Mouse (Mus musculus): Measurements from ENCODE around the gene 4931417E11Rik. TPM values are rescaled to one million over a fixed set of nuclear protein-coding genes. Genes with fewer than 3 reads are reported as not detected.

Gene 4931417E11Rik
- polyA plus RNA-seq, 1 experiment, result not detected

DNA sequence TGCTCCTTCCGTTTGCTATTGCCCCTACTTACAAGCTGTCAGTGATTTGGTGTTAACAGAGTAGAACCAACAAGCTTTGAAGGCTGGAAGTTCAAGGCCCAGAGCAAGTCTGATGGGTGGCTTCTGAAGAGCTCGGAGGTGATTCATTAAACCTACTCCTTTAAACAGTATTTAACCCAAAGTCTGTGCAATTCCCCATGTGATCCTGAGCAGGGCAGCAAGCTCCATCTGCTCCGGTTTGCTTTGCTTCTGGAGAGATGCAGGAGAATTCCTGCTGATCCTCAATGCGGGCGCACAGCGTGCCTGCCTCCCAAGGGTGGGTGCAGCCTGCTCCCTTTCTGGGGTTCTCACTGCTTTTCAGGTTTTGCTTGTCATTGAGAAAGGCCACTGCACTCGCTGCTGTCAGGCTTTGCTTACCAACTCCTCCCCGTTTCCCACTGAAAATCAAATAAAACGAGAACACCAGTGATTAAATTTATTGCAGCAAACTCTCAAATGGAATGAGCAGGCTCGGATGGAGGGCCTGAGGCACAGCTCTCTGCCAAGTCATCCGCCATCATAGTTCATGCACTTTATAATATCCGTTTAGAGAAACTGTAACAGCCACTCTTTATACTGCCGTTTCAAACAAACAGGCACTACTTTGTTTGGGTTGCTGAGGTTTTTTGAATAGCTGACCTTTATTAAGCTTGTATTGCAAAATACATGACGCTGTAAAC, 40.7 kb downstream of the 4931417E11Rik start:
- H3K4me1 ChIP-seq (ENCODE audit: control insufficient read depth, insufficient read depth, low read length), result no peaks in the 10 kb centered on the region
- TF ChIP-seq POLR2A (IDR thresholded peaks at IDR 0.05; ENCODE audit: borderline replicate concordance, extremely low read depth, low read depth, low read length) (no peak), CTCF (IDR thresholded peaks at IDR 0.05; ENCODE audit: insufficient read depth, low read length) (no peak)
- H3K4me3 ChIP-seq (replicated peaks; ENCODE audit: extremely low read depth, low read depth, low read length), result no peak overlapping the region
- 33% methylated on average over 14 of the region's 14 CpGs for whole genome bisulfite sequencing
- no peak for DNase-seq

- DNase-seq, result no peak
- 15% methylated on average over 1 of the region's 1 CpGs for WGBS
- TF ChIP-seq CTCF (IDR thresholded peaks at IDR 0.05; ENCODE audit: insufficient read depth, low read length) (no peak), POLR2A (IDR thresholded peaks at IDR 0.05; ENCODE audit: borderline replicate concordance, extremely low read depth, low read depth, low read length) (no peak)
- Histone ChIP-seq H3K4me1 (ENCODE audit: control insufficient read depth, insufficient read depth, low read length) (no peaks in the 10 kb centered on the region), H3K4me3 (replicated peaks; ENCODE audit: extremely low read depth, low read depth, low read length) (no peak overlapping the region)
These were observed 42.1 kb downstream of the 4931417E11Rik start for GRCm38 (mm10) chr6:73427273-73427812.

Other genes starting within 250 kb of the 4931417E11Rik start
- 2.6 and 3.5 TPM in 2 replicates for gene Dnah6, start 248.0 kb downstream of the 4931417E11Rik start, polyA plus RNA-seq (2012; rRNA removed)
- 40.4 and 66.9 TPM in 2 replicates for gene Suclg1, start 221.3 kb downstream of the 4931417E11Rik start, polyA plus RNA-seq (2012; rRNA removed)

Data from lung, adult 2 months (tissue).